Mouse (Mus musculus) left cerebral cortex, postnatal 25 days (tissue): ENCODE measurements around the gene Nyap1. TPM values are rescaled to one million over a fixed set of nuclear protein-coding genes. Genes with fewer than 3 reads are reported as not detected.

Experiments used
- total RNA-seq, 2 experiments: library from RNA; stranded (reverse); gene quantifications; 2 replicates each; pipeline ENCODE4 v1.2.3; 2021

Nyap1 gene
- total RNA-seq, 2 experiments from 2014 or later: 69.0 to 73.4 TPM

Other genes with a start within 250 kb of the Nyap1 start
- gene Pop7, start 239.1 kb downstream of the Nyap1 start, total RNA-seq: 10 to 100 TPM; 30.2 to 37.0 TPM
- 10 to 100 TPM; 39.9 to 48.6 TPM for gene Gigyf1, start 223.1 kb downstream of the Nyap1 start, total RNA-seq
- gene Epo, start 208.4 kb downstream of the Nyap1 start, total RNA-seq: not detected
- 100 to 1,000 TPM; 662 to 684 TPM for gene Gnb2, start 208.1 kb downstream of the Nyap1 start, total RNA-seq
- gene Actl6b, start 188.1 kb downstream of the Nyap1 start, total RNA-seq: 100 to 1,000 TPM; 109 to 118 TPM
- 1 to 10 TPM; 8.1 to 8.9 TPM for gene Tfr2, start 171.8 kb downstream of the Nyap1 start, total RNA-seq
- gene Mospd3, start 140.5 kb downstream of the Nyap1 start, total RNA-seq: 10 to 100 TPM; 18.2 to 22.2 TPM
- 10 to 100 TPM; 12.1 to 13.7 TPM for gene Pcolce, start 127.8 kb downstream of the Nyap1 start, total RNA-seq
- under 1 TPM; 0.18 to 0.21 TPM for gene Fbxo24, start 112.6 kb downstream of the Nyap1 start, total RNA-seq
- gene Lrch4, start 112.5 kb downstream of the Nyap1 start, total RNA-seq: 10 to 100 TPM; 12.2 to 13.5 TPM
- 10 to 100 TPM in 1 of 2 experiments, 1 to 10 TPM in 1; 9.2 to 11.8 TPM for gene Gm20605, start 112.4 kb downstream of the Nyap1 start, total RNA-seq
- 1 to 10 TPM; 2.3 to 4.7 TPM for gene Sap25, start 100.3 kb downstream of the Nyap1 start, total RNA-seq
- gene Irs3, start 95.9 kb downstream of the Nyap1 start, total RNA-seq: under 1 TPM in 1 of 2 experiments, not detected in 1; 0.32 TPM
- 10 to 100 TPM; 40.0 to 43.9 TPM for gene Agfg2, start 56.9 kb downstream of the Nyap1 start, total RNA-seq
- gene Tsc22d4, start 4.1 kb upstream of the Nyap1 start, total RNA-seq: 100 to 1,000 TPM; 173 to 195 TPM
- gene Ppp1r35, start 37.2 kb upstream of the Nyap1 start, total RNA-seq: 10 to 100 TPM; 23.4 to 27.1 TPM
- 10 to 100 TPM; 41.4 to 45.0 TPM for gene Mepce, start 46.0 kb upstream of the Nyap1 start, total RNA-seq
- gene Zcwpw1, start 46.2 kb upstream of the Nyap1 start, total RNA-seq: 1 to 10 TPM; 4.6 to 6.7 TPM
- gene Pilra, start 94.7 kb upstream of the Nyap1 start, total RNA-seq: 1 to 10 TPM in 1 of 2 experiments, under 1 TPM in 1; 0.92 to 1.2 TPM
- not detected for gene Pilrb1, start 116.5 kb upstream of the Nyap1 start, total RNA-seq
- not detected for gene Pilrb2, start 130.2 kb upstream of the Nyap1 start, total RNA-seq
- under 1 TPM; 0.11 to 0.18 TPM for gene Cyp3a13, start 180.0 kb upstream of the Nyap1 start, total RNA-seq
- 10 to 100 TPM; 16.3 to 22.4 TPM for gene Gjc3, start 221.5 kb upstream of the Nyap1 start, total RNA-seq
- not detected for gene Azgp1, start 239.9 kb upstream of the Nyap1 start, total RNA-seq